Mouse (Mus musculus): ENCODE measurements around the gene Cks1brt.
"Not testable (repeated sequence)": the region's sequence is repeated elsewhere in the genome, so short reads cannot be mapped to it uniquely, and the experiment has no call there.

Cks1brt gene

GRCm38 (mm10) chr8:85151624-85152023 lies at the start of gene Cks1brt:
Gene Cks1brt, plus strand, starts transcription at chr8:85151924.
- no peak for DNase-seq

GRCm38 (mm10) chr8:85113241-85113640 lies 38.5 kb upstream of the Cks1brt start:
- no peak for DNase-seq

- DNase-seq, result no peak
Measured at GRCm38 (mm10) chr8:85115501-85115900, 36.2 kb upstream of the Cks1brt start.

DNA sequence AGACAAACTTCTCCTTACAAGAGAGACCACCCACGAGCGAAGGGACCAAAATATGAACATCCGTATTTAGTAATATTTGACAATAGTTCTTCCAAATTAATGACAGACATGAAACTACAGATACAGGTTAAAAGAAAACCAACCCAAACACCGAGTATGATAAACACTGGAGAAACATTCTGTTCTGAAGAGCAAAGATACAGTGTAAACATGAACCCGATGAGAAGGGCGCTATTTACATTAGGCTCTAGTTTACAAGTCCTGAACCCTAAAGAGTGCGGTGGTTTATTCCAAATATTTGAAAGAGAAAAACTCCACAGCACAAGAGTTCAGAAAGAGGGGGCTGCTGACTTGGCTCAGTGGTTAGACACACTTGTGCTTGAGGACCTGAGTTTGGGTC lies 34.7 kb upstream of the Cks1brt start:
- DNase-seq, result no peak

GRCm38 (mm10) chr8:85119052-85119981 lies 32.4 kb upstream of the Cks1brt start:
- peak; percentile 82 for DNase-seq

- DNase-seq, result not testable (repeated sequence)
Measured at GRCm38 (mm10) chr8:85120251-85120650, 31.5 kb upstream of the Cks1brt start.

GRCm38 (mm10) chr8:85122995-85123394 lies 28.7 kb upstream of the Cks1brt start, which contains the start of gene Zfp791:
Gene Zfp791, minus strand, starts transcription at chr8:85123095.
- DNase-seq, result no peak

GRCm38 (mm10) chr8:85123691-85124090 lies 28.0 kb upstream of the Cks1brt start:
- DNase-seq, result no peak

DNA sequence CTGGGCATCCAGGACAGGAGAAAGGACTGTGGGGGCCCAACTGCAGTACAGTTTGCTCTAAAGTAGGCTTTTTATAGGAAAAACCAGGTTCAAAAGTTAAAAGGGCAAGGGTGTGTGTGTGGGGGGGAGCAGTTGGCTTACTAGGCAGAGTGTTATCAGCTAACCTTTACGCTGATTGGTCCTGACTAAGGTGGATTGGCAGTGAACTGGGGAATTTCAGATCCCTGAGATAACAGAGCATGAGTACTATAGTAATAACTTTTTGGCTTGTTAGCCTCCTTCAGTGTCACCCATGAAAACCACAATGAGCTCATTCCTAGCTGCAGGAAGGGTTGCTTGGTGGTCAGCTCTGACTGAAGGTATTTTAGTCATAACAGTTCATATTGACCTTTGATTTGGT lies 19.4 kb upstream of the Cks1brt start:
- DNase-seq, result no peak

GRCm38 (mm10) chr8:85135690-85136089 lies 16.0 kb upstream of the Cks1brt start:
- not testable (repeated sequence) for DNase-seq

DNA sequence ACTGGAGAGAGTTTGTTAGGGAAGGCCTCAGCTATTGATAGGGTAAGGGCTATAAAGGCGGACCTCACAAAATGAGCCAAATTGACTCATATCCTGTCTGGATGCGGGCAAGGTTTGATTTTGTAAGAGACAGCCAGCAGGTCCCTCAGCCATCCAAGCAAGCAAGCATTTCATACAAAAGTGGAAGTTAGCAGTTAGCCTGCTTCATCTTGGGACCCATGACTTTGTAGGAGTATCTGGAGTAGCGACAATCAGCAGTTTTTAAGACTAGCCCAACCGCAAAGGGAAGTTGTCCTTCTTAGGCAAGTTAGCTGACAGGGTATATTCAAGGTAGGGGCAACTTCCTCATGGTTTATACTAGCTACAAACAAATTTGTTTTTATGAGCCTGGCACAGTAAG lies 9.2 kb upstream of the Cks1brt start:
- no peak for DNase-seq

DNA sequence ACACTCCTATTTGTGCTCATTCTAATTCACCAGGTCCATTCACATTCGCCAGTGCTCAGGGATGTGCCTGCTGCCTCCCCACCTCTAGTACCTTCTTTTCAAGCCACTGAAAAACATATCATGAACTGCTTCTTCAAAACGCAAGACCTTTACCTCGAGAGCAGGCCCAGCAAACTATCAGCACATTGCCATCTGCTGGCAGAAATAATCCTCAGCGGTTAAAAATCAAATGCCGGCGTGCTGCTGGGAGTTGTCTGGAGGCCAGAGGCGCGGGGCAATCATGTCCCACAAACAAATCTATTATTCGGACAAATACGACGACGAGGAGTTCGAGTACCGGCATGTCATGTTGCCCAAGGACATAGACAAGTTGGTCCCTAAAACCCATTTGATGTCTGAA lies 19.6 kb downstream of the Cks1brt start:
- peak; percentile 17 for DNase-seq

GRCm38 (mm10) chr8:85175892-85176291 lies 24.2 kb downstream of the Cks1brt start:
- no peak for DNase-seq

DNA sequence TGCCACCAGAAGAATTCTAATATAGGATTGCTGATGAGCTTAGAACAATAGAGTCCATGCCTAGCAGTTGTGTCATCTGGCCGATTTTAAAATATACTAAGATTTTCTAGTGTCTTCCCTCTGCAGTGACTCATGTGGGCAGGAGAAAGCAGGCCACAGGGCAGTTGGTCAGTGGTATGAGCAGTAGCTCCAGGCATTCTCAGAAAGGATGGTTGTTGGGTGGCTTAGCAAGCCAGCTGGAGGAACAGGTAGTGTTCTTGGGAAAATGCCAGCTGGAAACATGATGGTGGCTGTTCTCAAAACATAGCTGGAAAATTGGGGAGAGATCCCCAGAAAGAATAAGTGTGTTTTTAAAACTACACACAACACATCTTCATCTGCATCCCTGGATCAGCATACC lies 40.6 kb downstream of the Cks1brt start:
- no peak for DNase-seq

- no peak for DNase-seq
Measured at GRCm38 (mm10) chr8:85220220-85220619, 68.5 kb downstream of the Cks1brt start.

DNA sequence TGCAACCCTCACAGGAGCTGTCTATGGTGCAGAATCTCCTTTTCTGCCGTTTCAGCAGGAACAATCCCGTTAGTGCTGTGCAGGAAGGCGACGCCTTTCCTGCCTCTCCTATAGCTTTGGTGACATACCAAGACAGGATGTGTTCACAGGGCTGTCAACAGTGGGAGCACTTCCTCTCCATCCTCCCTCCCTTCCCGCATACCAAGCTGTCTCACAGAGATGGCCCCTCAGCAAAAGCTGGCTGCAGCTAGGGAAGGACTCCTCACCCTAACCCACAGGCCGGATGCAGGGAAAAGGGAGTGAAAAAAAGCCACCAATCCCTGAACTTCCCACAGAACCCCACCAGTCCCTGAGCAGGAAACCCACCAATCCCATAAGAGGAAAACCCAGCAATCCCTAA lies 69.3 kb downstream of the Cks1brt start:
- DNase-seq, result no peak

Data from cerebellum, adult 11 months (tissue).